Mouse (Mus musculus): ENCODE results near the gene Sept7. TPM values are rescaled to one million over a fixed set of nuclear protein-coding genes. Genes with fewer than 3 reads are reported as not detected.

Gene Sept7
- total and polyA plus RNA-seq, 3 experiments, result 66.7 to 254 (median 67.0) TPM

- no peak overlapping the region for H3K9ac ChIP-seq (ENCODE audit: control insufficient read depth, low read depth, low read length, poor library complexity, severe bottlenecking)
- peaks cover 6 to 13% of the 10 kb centered on the region in 2 experiments for H3K36me3 ChIP-seq (ENCODE audit: control insufficient read depth in 1 of 2, insufficient read depth in 2 of 2, low read length in 2 of 2)
- no peaks in the 10 kb centered on the region for H3K79me2 ChIP-seq (ENCODE audit: control insufficient read depth, insufficient read depth, low read length, poor library complexity)
- no peak overlapping the region for H3K27ac ChIP-seq (ENCODE audit: control insufficient read depth, low read depth, low read length)
- no peaks in the 10 kb centered on the region for H3K9me3 ChIP-seq (replicated peaks; ENCODE audit: insufficient read depth, low read length)
- no peaks in the 10 kb centered on the region for H3K27me3 ChIP-seq (ENCODE audit: control insufficient read depth in 1 of 2, insufficient read depth in 2 of 2, low read length in 2 of 2)
- H3K4me3 ChIP-seq (ENCODE audit: control insufficient read depth in 1 of 2, insufficient read depth in 1 of 2, low read depth in 2 of 2, low read length in 2 of 2), result no peak overlapping the region
- H3K4me1 ChIP-seq (ENCODE audit: control insufficient read depth in 1 of 2, insufficient read depth in 2 of 2, low read length in 2 of 2), result no peaks in the 10 kb centered on the region; a peak in 1 of 4 replicates
- TF ChIP-seq SMC3 (IDR thresholded peaks at IDR 0.05; ENCODE audit: low read depth, low read length), result peak; percentile 88
- TF ChIP-seq POLR2AphosphoS2 (IDR thresholded peaks at IDR 0.05; ENCODE audit: low read length), result peak; percentile 22; the same call in 1 of the 2 replicates
- no peak for TF ChIP-seq MAFK (IDR thresholded peaks at IDR 0.05; ENCODE audit: borderline replicate concordance, low read depth, low read length)
- TF ChIP-seq CTCF (IDR thresholded peaks at IDR 0.05 in 2 of 3, conservative IDR thresholded peaks at IDR 0.05 in 1 of 3; ENCODE audit: control insufficient read depth in 1 of 3, insufficient read depth in 1 of 3, low read depth in 2 of 3, low read length in 3 of 3, poor library complexity in 1 of 3, severe bottlenecking in 1 of 3), result peak; percentile 35 to 84 (median 59); a peak in 5 of 6 replicates
- no peak for TF ChIP-seq UBTF (IDR thresholded peaks at IDR 0.05; ENCODE audit: borderline replicate concordance, insufficient read depth, low read depth, low read length)
- TF ChIP-seq BHLHE40 (IDR thresholded peaks at IDR 0.05; ENCODE audit: borderline replicate concordance, low read depth, low read length), result 0 out of 2 replicates have a peak, but pooled peaks have one; percentile 16
- peak; percentile 85 for TF ChIP-seq RAD21 (IDR thresholded peaks at IDR 0.05; ENCODE audit: low read depth, low read length)
- no peak for TF ChIP-seq RCOR1 (IDR thresholded peaks at IDR 0.05; ENCODE audit: low read depth, low read length)
- 0 out of 2 replicates have a peak, but pooled peaks have one; percentile 39 for TF ChIP-seq SIN3A (IDR thresholded peaks at IDR 0.05; ENCODE audit: low read length)
- peak in 1 of 2 experiments; percentile 25; a peak in 1 of 4 replicates for TF ChIP-seq POLR2A (IDR thresholded peaks at IDR 0.05; ENCODE audit: control insufficient read depth in 1 of 2, insufficient read depth in 1 of 2, low read depth in 1 of 2, low read length in 2 of 2, poor library complexity in 1 of 2)
- peak; percentile 75 for TF ChIP-seq ZC3H11A (IDR thresholded peaks at IDR 0.05; ENCODE audit: low read depth, low read length)
- peak; percentile 76 for DNase-seq (ENCODE audit: low read depth, low spot score)
Observed at GRCm38 (mm10) chr9:25309505-25310182, 57.4 kb downstream of the Sept7 start.

DNA sequence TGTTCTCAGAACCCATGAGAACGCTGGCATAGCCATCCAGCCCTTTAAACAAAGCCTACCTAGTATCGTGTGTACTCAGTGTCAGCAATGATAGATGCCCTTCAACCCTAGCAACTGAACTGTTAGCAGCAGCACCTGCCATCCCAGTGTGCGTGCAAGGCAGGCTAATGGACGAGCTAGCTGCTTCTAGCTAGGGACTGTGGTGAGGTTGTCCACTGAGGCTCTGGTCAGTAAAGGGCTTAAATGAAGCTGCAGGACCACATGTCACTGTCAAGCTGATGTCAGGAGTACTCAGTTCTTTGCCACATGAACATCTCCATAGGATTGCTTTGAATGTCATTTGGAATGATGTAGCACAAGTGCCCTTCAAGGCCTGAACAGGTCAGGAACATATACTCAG, 62.1 kb downstream of the Sept7 start:
- TF ChIP-seq HCFC1 (IDR thresholded peaks at IDR 0.05; ENCODE audit: low read depth, low read length) (no peak), MYB (IDR thresholded peaks at IDR 0.05; ENCODE audit: low read depth, low read length) (no peak), USF2 (IDR thresholded peaks at IDR 0.05; ENCODE audit: borderline replicate concordance in 1 of 2, insufficient read depth in 1 of 2, low read depth in 1 of 2, low read length in 2 of 2) (no peak), ZMIZ1 (IDR thresholded peaks at IDR 0.05; ENCODE audit: low read depth, low read length) (no peak), RCOR1 (IDR thresholded peaks at IDR 0.05; ENCODE audit: low read depth, low read length) (no peak), EP300 (IDR thresholded peaks at IDR 0.05; ENCODE audit: low read depth in 1 of 2, low read length in 2 of 2) (no peak), SMC3 (IDR thresholded peaks at IDR 0.05; ENCODE audit: low read depth, low read length) (no peak), SIN3A (IDR thresholded peaks at IDR 0.05; ENCODE audit: low read length) (no peak), KAT2A (conservative IDR thresholded peaks at IDR 0.05; ENCODE audit: low read depth, low read length) (no peak), POLR2AphosphoS2 (IDR thresholded peaks at IDR 0.05; ENCODE audit: low read length) (no peak), POLR2AphosphoS5 (IDR thresholded peaks at IDR 0.05; ENCODE audit: borderline replicate concordance, low read depth, low read length) (no peak), ZKSCAN1 (IDR thresholded peaks at IDR 0.05; ENCODE audit: low read depth, low read length) (no peak), USF1 (IDR thresholded peaks at IDR 0.05; ENCODE audit: low read depth, low read length) (no peak), JUND (IDR thresholded peaks at IDR 0.05; ENCODE audit: low read depth, low read length) (no peak), NRF1 (IDR thresholded peaks at IDR 0.05; ENCODE audit: insufficient read depth, low read depth, low read length, poor library complexity, severe bottlenecking) (no peak)
- no peak overlapping the region for H3K27ac ChIP-seq (ENCODE audit: control insufficient read depth, low read depth, low read length)
- H3K79me2 ChIP-seq (ENCODE audit: control insufficient read depth, insufficient read depth, low read length, poor library complexity), result no peaks in the 10 kb centered on the region
- no peak overlapping the region for H3K4me3 ChIP-seq (ENCODE audit: control insufficient read depth in 1 of 2, insufficient read depth in 1 of 2, low read depth in 2 of 2, low read length in 2 of 2)
- no peaks in the 10 kb centered on the region for H3K27me3 ChIP-seq (ENCODE audit: control insufficient read depth in 1 of 2, insufficient read depth in 2 of 2, low read length in 2 of 2)
- DNase-seq (ENCODE audit: low read depth, low spot score), result no peak
- H3K9ac ChIP-seq (ENCODE audit: control insufficient read depth, low read depth, low read length, poor library complexity, severe bottlenecking), result no peak overlapping the region
- H3K9me3 ChIP-seq (replicated peaks; ENCODE audit: insufficient read depth, low read length), result no peaks in the 10 kb centered on the region
- peaks cover 0 to 6% of the 10 kb centered on the region in 2 experiments; a peak in 2 of 4 replicates for H3K36me3 ChIP-seq (ENCODE audit: control insufficient read depth in 1 of 2, insufficient read depth in 2 of 2, low read length in 2 of 2)
- no peaks in the 10 kb centered on the region; a peak in 1 of 4 replicates for H3K4me1 ChIP-seq (ENCODE audit: control insufficient read depth in 1 of 2, insufficient read depth in 2 of 2, low read length in 2 of 2)

Measured in MEL (cell line).